Mouse (Mus musculus) bone marrow macrophage, adult 2 months (primary cell): ENCODE data around the gene Hist2h3b. TPM values are rescaled to one million over a fixed set of nuclear protein-coding genes. Genes with fewer than 3 reads are reported as not detected.

Experiments
- H3K27ac ChIP-seq: 2 replicates; pipeline ENCODE4 v1.5.1; 2012; ENCODE audit warnings: low read depth, low read length; ENCODE audit not compliant: insufficient read depth
- H3K4me1 ChIP-seq: 2 replicates; pipeline ENCODE4 v1.6.1; 2012; ENCODE audit warnings: low read length; ENCODE audit not compliant: control insufficient read depth, insufficient read depth
- H3K4me3 ChIP-seq: 2 replicates; pipeline ENCODE4 v1.5.1; 2012; ENCODE audit warnings: mild to moderate bottlenecking, low read length, moderate library complexity; ENCODE audit not compliant: insufficient read depth
- CTCF ChIP-seq: IDR thresholded peaks from 2 replicates; pipeline ENCODE4 v1.5.1; 2012; ENCODE audit warnings: low read depth, mild to moderate bottlenecking, low read length, moderate library complexity
- POLR2A ChIP-seq: IDR thresholded peaks from 2 replicates; pipeline ENCODE4 v1.6.1; 2012; ENCODE audit warnings: mild to moderate bottlenecking, low read depth, low read length, borderline replicate concordance
- polyA plus RNA-seq: library from polyadenylated mRNA; stranded (reverse); fragments of >200 nt; gene quantifications from 2 replicates; pipeline ENCODE4 v1.2.4, GENCODE M21; 2012; ENCODE audit not compliant: missing spikeins, insufficient read depth, insufficient read length

Hist2h3b gene
- polyA plus RNA-seq, 1 experiment: 5.0 TPM

GRCm38 (mm10) chr3:96237904-96238511, 30.4 kb upstream of the Hist2h3b start:
- peak overlapping the region; percentile 57 for H3K4me3 ChIP-seq
- H3K4me1 ChIP-seq: peaks cover 20% of the 10 kb centered on the region
- peak overlapping the region; percentile 69 for H3K27ac ChIP-seq
- TF ChIP-seq POLR2A: no peak
- TF ChIP-seq CTCF: no peak

- Histone ChIP-seq H3K4me1 (peaks cover 31% of the 10 kb centered on the region), H3K4me3 (peak within 1 kb of the TSS; percentile 59)
Observed at GRCm38 (mm10) chr3:96238954-96239793, 29.3 kb upstream of the Hist2h3b start, which contains the start of gene Hist2h3c2. Hist2h3c2 (minus strand) TSS chr3:96239127.

GRCm38 (mm10) chr3:96239949-96240798, 28.3 kb upstream of the Hist2h3b start, which contains the start of gene Hist2h2aa2:
Hist2h2aa2 (minus strand) TSS chr3:96240276.
- peaks cover 34% of the 10 kb centered on the region for H3K4me1 ChIP-seq
- peak within 1 kb of the TSS; percentile 80 for H3K27ac ChIP-seq

More at GRCm38 (mm10) chr3:96238954-96239793, 29.3 kb upstream of the Hist2h3b start, which contains the start of gene Hist2h3c2:
- peak within 1 kb of the TSS; percentile 80 for H3K27ac ChIP-seq

GRCm38 (mm10) chr3:96240799-96241197, 27.7 kb upstream of the Hist2h3b start:
- no peak overlapping the region for H3K4me3 ChIP-seq
- H3K4me1 ChIP-seq: peaks cover 34% of the 10 kb centered on the region
- no peak for TF ChIP-seq POLR2A
- TF ChIP-seq CTCF: no peak
- H3K27ac ChIP-seq: peak overlapping the region; percentile 56

More at GRCm38 (mm10) chr3:96239949-96240798, 28.3 kb upstream of the Hist2h3b start, which contains the start of gene Hist2h2aa2:
- H3K4me3 ChIP-seq: peak within 1 kb of the TSS; percentile 59

- peak overlapping the region; percentile 27 for H3K4me3 ChIP-seq
- peaks cover 25% of the 10 kb centered on the region for H3K4me1 ChIP-seq
- TF ChIP-seq CTCF (no peak), POLR2A (no peak)
- peak overlapping the region; percentile 97 for H3K27ac ChIP-seq
Observed at GRCm38 (mm10) chr3:96243921-96244572, 24.4 kb upstream of the Hist2h3b start.

- Histone ChIP-seq H3K27ac (peak within 1 kb of the TSS; percentile 97), H3K4me1 (peaks cover 33% of the 10 kb centered on the region), H3K4me3 (peak within 1 kb of the TSS; percentile 81)
Observed at GRCm38 (mm10) chr3:96245003-96245886, 23.2 kb upstream of the Hist2h3b start, which contains the start of gene Hist2h2aa1. Hist2h2aa1 (plus strand) TSS chr3:96245497.

GRCm38 (mm10) chr3:96246018-96246417, 22.4 kb upstream of the Hist2h3b start:
- Histone ChIP-seq H3K27ac (peak overlapping the region; percentile 79), H3K4me3 (peak overlapping the region; percentile 58), H3K4me1 (peaks cover 38% of the 10 kb centered on the region)

- H3K4me1 ChIP-seq: peaks cover 40% of the 10 kb centered on the region
- H3K4me3 ChIP-seq: peak within 1 kb of the TSS; percentile 61
- peak within 1 kb of the TSS; percentile 79 for H3K27ac ChIP-seq
Observed at GRCm38 (mm10) chr3:96246427-96246856, 22.0 kb upstream of the Hist2h3b start, which contains the start of gene Hist2h3c1. Hist2h3c1 (plus strand) TSS chr3:96246685.
